Mouse (Mus musculus) MEL (cell line): ENCODE data around the gene Ovca2.

Experiments used
- CTCF ChIP-seq, 3 experiments: IDR thresholded peaks in 2 of 3; conservative IDR thresholded peaks in 1 of 3; 2 replicates each; pipeline ENCODE4 v1.5.1; 2011 to 2012; ENCODE audit warnings: low read length in 3 of 3, low read depth in 2 of 3, mild to moderate bottlenecking in 2 of 3, improper control_type of control experiment in 1 of 3, inconsistent platforms in 1 of 3, mixed read lengths in 1 of 3, moderate library complexity in 1 of 3; ENCODE audit not compliant: control insufficient read depth in 1 of 3, insufficient read depth in 1 of 3, poor library complexity in 1 of 3, severe bottlenecking in 1 of 3
- EP300 ChIP-seq, 2 experiments: IDR thresholded peaks; 2 replicates each; pipeline ENCODE4 v1.6.1; 2011; ENCODE audit warnings: improper control_type of control experiment in 2 of 2, low read length in 2 of 2, low read depth in 1 of 2, mild to moderate bottlenecking in 1 of 2
- KAT2A ChIP-seq: conservative IDR thresholded peaks from 2 replicates; pipeline ENCODE4 v1.6.1; 2012; ENCODE audit warnings: low read depth, low read length, improper control_type of control experiment, inconsistent platforms
- NRF1 ChIP-seq: IDR thresholded peaks from 2 replicates; pipeline ENCODE4 v1.6.1; 2014; ENCODE audit warnings: low read depth, mild to moderate bottlenecking, inconsistent platforms, low read length, improper control_type of control experiment, moderate library complexity; ENCODE audit not compliant: poor library complexity, insufficient read depth, severe bottlenecking
- POLR2A ChIP-seq, 2 experiments: IDR thresholded peaks; 2 replicates each; pipeline ENCODE4 v1.6.1; 2011 to 2012; ENCODE audit warnings: low read length in 2 of 2, mild to moderate bottlenecking in 2 of 2, control low read depth in 1 of 2, improper control_type of control experiment in 1 of 2, low read depth in 1 of 2, moderate library complexity in 1 of 2; ENCODE audit not compliant: control insufficient read depth in 1 of 2, insufficient read depth in 1 of 2, poor library complexity in 1 of 2
- POLR2AphosphoS2 ChIP-seq: IDR thresholded peaks from 2 replicates; pipeline ENCODE4 v1.6.1; 2011; ENCODE audit warnings: low read length, improper control_type of control experiment
- TCF12 ChIP-seq: IDR thresholded peaks from 2 replicates; pipeline ENCODE4 v1.6.1; 2014; ENCODE audit warnings: low read depth, mild to moderate bottlenecking, inconsistent platforms, low read length, improper control_type of control experiment, moderate library complexity
- ZC3H11A ChIP-seq: IDR thresholded peaks from 2 replicates; pipeline ENCODE4 v1.6.1; 2012; ENCODE audit warnings: low read depth, mild to moderate bottlenecking, inconsistent platforms, low read length, improper control_type of control experiment

DNA sequence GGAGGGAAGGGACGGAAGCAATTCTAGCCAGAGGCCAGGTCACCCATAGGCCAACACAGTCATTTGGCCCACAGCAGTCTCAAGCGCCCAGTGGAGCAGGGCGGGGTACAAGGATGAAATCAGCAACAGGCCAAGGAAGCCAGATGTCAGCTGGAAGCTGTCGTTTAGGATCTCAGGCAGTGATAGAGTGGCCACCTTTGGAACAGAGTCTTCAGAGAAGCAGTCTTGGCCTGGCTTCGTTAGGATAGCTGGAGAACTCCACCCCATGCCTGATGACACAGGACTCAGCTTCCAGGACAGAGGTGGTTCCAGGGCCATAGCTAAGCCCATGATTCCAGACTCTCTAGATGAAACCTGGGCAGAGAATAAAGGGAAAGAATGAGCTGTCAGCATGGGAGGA is 38.2 kb downstream of the Ovca2 start:
- TF ChIP-seq POLR2A (IDR thresholded peaks at IDR 0.05; ENCODE audit: control insufficient read depth in 1 of 2, insufficient read depth in 1 of 2, low read depth in 1 of 2, low read length in 2 of 2, poor library complexity in 1 of 2) (no peak), CTCF (IDR thresholded peaks at IDR 0.05 in 2 of 3, conservative IDR thresholded peaks at IDR 0.05 in 1 of 3; ENCODE audit: control insufficient read depth in 1 of 3, insufficient read depth in 1 of 3, low read depth in 2 of 3, low read length in 3 of 3, poor library complexity in 1 of 3, severe bottlenecking in 1 of 3) (no peak), POLR2AphosphoS2 (no peak), EP300 (IDR thresholded peaks at IDR 0.05; ENCODE audit: low read depth in 1 of 2, low read length in 2 of 2) (no peak), TCF12 (no peak), KAT2A (no peak), NRF1 (no peak), ZC3H11A (no peak)
